Mouse (Mus musculus): ENCODE measurements around the gene Sec23a. TPM values are rescaled to one million over a fixed set of nuclear protein-coding genes. Genes with fewer than 3 reads are reported as not detected.

The Sec23a gene
- polyA plus RNA-seq (2017; shearing (Covaris generic)): 31.1 TPM

GRCm38 (mm10) chr12:59011844-59012709 lies at the start of gene Sec23a:
TSS of gene Sec23a (minus strand) at chr12:59012017.

GRCm38 (mm10) chr12:59060993-59061595 lies 49.3 kb upstream of the Sec23a start, which contains the start of gene Trappc6b:
TSS of gene Trappc6b (minus strand) at chr12:59061472.

GRCm38 (mm10) chr12:59013234-59013633 lies 1.4 kb upstream of the Sec23a start, which contains the start of gene Gemin2:
TSS of gene Gemin2 (plus strand) at chr12:59013393.

Other genes starting within 250 kb of the Sec23a start
- gene Gemin2, start 1.4 kb upstream of the Sec23a start, polyA plus RNA-seq (2017; shearing (Covaris generic)): 16.9 TPM
- 98.4 TPM for gene Trappc6b, start 49.5 kb upstream of the Sec23a start, polyA plus RNA-seq (2017; shearing (Covaris generic))
- 124 TPM for gene Pnn, start 54.9 kb upstream of the Sec23a start, polyA plus RNA-seq (2017; shearing (Covaris generic))
- 178 TPM for gene Mia2, start 83.8 kb upstream of the Sec23a start, polyA plus RNA-seq (2017; shearing (Covaris generic))
- 71.0 TPM for gene Fbxo33, start 207.7 kb upstream of the Sec23a start, polyA plus RNA-seq (2017; shearing (Covaris generic))

Data from naive thymus-derived CD4-positive, alpha-beta T cell, adult 5 months (primary cell).